In the genomic region with DNA sequence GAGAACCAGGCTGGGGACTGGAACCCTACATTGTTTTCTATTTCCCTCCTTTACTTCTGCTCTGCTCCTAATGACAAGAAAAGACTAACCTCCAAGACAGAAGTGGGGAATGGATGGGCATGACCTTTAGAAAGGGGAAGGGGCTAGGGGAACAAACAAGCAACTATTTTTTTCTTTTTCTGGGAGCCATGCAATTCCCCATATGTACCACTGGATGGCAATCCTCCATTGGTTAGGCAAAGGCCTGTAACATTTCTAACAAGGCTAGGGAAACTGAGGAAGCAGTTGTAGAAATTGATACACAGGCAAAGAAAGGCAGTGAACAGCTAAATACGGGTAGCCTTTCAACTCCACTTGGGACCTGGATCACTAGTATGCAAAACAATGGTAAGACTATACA, we compare ENCODE assay signal across 21 mouse cellular contexts.
DNase-seq lines count a peak whose midpoint lies in the region; TF ChIP-seq lines count a peak whose summit lies in the region.
"Had no signal": no experiment of that assay in that cellular context is flagged by ENCODE, and none has a peak within 500 bp of the region (broad histone marks: within the 10 kb centered on the region; RNA-seq: fewer than 3 reads in every experiment).

No protein-coding gene starts in this region.

- no peaks in the 10 kb centered on the region for H3K27me3 ChIP-seq in MEL (ENCODE audit: control insufficient read depth in 1 of 2, insufficient read depth in 2 of 2, low read length in 2 of 2)
- H3K27me3 ChIP-seq: stomach, embryonic 15.5 days had no signal

- TF ChIP-seq CTCF in gastrocnemius, adult 2 months (IDR thresholded peaks at IDR 0.05), result peak; percentile 58
- TF ChIP-seq CTCF in left cerebral cortex, adult 2 months (IDR thresholded peaks at IDR 0.05), result peak; percentile 65
- TF ChIP-seq CTCF in MEL (IDR thresholded peaks at IDR 0.05 in 2 of 3, conservative IDR thresholded peaks at IDR 0.05 in 1 of 3; ENCODE audit: control insufficient read depth in 1 of 3, insufficient read depth in 1 of 3, low read depth in 2 of 3, low read length in 3 of 3, poor library complexity in 1 of 3, severe bottlenecking in 1 of 3), result peak in 2 of 3 experiments; percentile 23 to 39; a peak in 3 of 6 replicates

- no peaks in the 10 kb centered on the region for H3K4me1 ChIP-seq in MEL (ENCODE audit: control insufficient read depth in 1 of 2, insufficient read depth in 2 of 2, low read length in 2 of 2)
- H3K4me1 ChIP-seq: forebrain, embryonic 12.5 days; limb, embryonic 13.5 days; stomach, embryonic 15.5 days had no signal

- H3K27ac ChIP-seq in gastrocnemius, adult 2 months, result no peak overlapping the region
- H3K27ac ChIP-seq in left cerebral cortex, adult 2 months, result no peak overlapping the region
- H3K27ac ChIP-seq in MEL (ENCODE audit: control insufficient read depth, low read depth, low read length), result no peak overlapping the region
- H3K27ac ChIP-seq: forebrain, embryonic 12.5 days; hindbrain, embryonic 14.5 days; limb, embryonic 13.5 days; stomach, embryonic 15.5 days had no signal

- intact Hi-C loops in gastrocnemius, adult 2 months (cut with DNase I), result no loop called here
- intact Hi-C loops in left cerebral cortex, adult 2 months (cut with DNase I), result loop anchor here (5.0 to 10.0 kb wide), 3 partner anchors 179 to 877 kb away; no protein-coding TSS in a partner anchor
- intact Hi-C loops in left cerebral cortex, postnatal 10 days (cut with DNase I), result loop anchor here (10.0 kb wide), 1 partner anchor 417 kb away; no protein-coding TSS in a partner anchor

- peak; percentile 39 for TF ChIP-seq RAD21 in MEL (IDR thresholded peaks at IDR 0.05; ENCODE audit: low read depth, low read length)

- no peaks in the 10 kb centered on the region for H3K36me3 ChIP-seq in MEL (ENCODE audit: control insufficient read depth in 1 of 2, insufficient read depth in 2 of 2, low read length in 2 of 2)
- H3K36me3 ChIP-seq: forebrain, embryonic 12.5 days; G1E; limb, embryonic 13.5 days; stomach, embryonic 15.5 days had no signal

- DNase-seq in gastrocnemius, adult 2 months, result no peak
- no peak for DNase-seq in gastrocnemius, adult 18-20 months (ENCODE audit: low spot score)
- DNase-seq in left cerebral cortex, adult 2 months (ENCODE audit: extremely low spot score in 1 of 2, low spot score in 2 of 2), result no peak
- no peak for DNase-seq in left cerebral cortex, postnatal 10 days (ENCODE audit: extremely low spot score in 1 of 2, low spot score in 2 of 2)
- DNase-seq in 3T3-L1 (ENCODE audit: low read depth, low spot score) (peak; percentile 22), MEL (ENCODE audit: low read depth, low spot score) (peak; percentile 2)
- DNase-seq in cerebellum, adult 11 months, result no peak
- no peak for DNase-seq in testis, postnatal 14 days (ENCODE audit: low spot score)
- DNase-seq: adrenal gland, postnatal 25 days; cerebellum, adult 8-10 months; heart, adult 11 months; kidney, adult 18-20 months; kidney, postnatal 14 days; layer of hippocampus, adult 9-11 months; lung, adult 18-20 months; thymus, postnatal 25 days had no signal

- H3K9me3 ChIP-seq in MEL (replicated peaks; ENCODE audit: insufficient read depth, low read length), result no peaks in the 10 kb centered on the region
- H3K9me3 ChIP-seq: forebrain, embryonic 12.5 days; G1E; limb, embryonic 13.5 days; stomach, embryonic 15.5 days had no signal

- no peak for TF ChIP-seq EP300 in MEL (IDR thresholded peaks at IDR 0.05; ENCODE audit: low read depth in 1 of 2, low read length in 2 of 2)

- no peak for TF ChIP-seq POLR2A in MEL (IDR thresholded peaks at IDR 0.05; ENCODE audit: control insufficient read depth in 1 of 2, insufficient read depth in 1 of 2, low read depth in 1 of 2, low read length in 2 of 2, poor library complexity in 1 of 2)

- H3K4me3 ChIP-seq in gastrocnemius, adult 2 months, result no peak overlapping the region
- no peak overlapping the region for H3K4me3 ChIP-seq in left cerebral cortex, adult 2 months
- H3K4me3 ChIP-seq in MEL (ENCODE audit: control insufficient read depth in 1 of 2, insufficient read depth in 1 of 2, low read depth in 2 of 2, low read length in 2 of 2), result no peak overlapping the region
- H3K4me3 ChIP-seq: forebrain, embryonic 12.5 days; limb, embryonic 13.5 days; stomach, embryonic 15.5 days had no signal

- H3K9ac ChIP-seq in MEL (ENCODE audit: control insufficient read depth, low read depth, low read length, poor library complexity, severe bottlenecking), result no peak overlapping the region
- H3K9ac ChIP-seq: forebrain, embryonic 12.5 days; hindbrain, embryonic 14.5 days; limb, embryonic 13.5 days; stomach, embryonic 15.5 days had no signal

- no peaks in the 10 kb centered on the region for H3K79me2 ChIP-seq in MEL (ENCODE audit: control insufficient read depth, insufficient read depth, low read length, poor library complexity)

TF ChIP-seq in MEL, 35 proteins besides CTCF, POLR2A, EP300 and RAD21:
- no peak for TF ChIP-seq USF2 (IDR thresholded peaks at IDR 0.05; ENCODE audit: borderline replicate concordance in 1 of 2, insufficient read depth in 1 of 2, low read depth in 1 of 2, low read length in 2 of 2)
- no peak for TF ChIP-seq CHD2 (IDR thresholded peaks at IDR 0.05; ENCODE audit: low read length)
- 0 out of 2 replicates have a peak, but pooled peaks have one; percentile 20 for TF ChIP-seq ZNF384 (IDR thresholded peaks at IDR 0.05; ENCODE audit: low read depth, low read length)
- no peak for TF ChIP-seq TCF12 (IDR thresholded peaks at IDR 0.05; ENCODE audit: low read depth, low read length)
- TF ChIP-seq SMC3 (IDR thresholded peaks at IDR 0.05; ENCODE audit: low read depth, low read length), result peak; percentile 36
- TF ChIP-seq SIN3A (IDR thresholded peaks at IDR 0.05; ENCODE audit: low read length), result no peak
TF ChIP-seq in MEL: peak in this region for 2.

Comparison
In these comparisons a context has a peak if more than half of its experiments do, and no peak if none do; other contexts are left out.
1. DNase-seq: peak in 3T3-L1 (single experiment) and MEL (single experiment); none in gastrocnemius, adult 2 months (single experiment), gastrocnemius, adult 18-20 months (single experiment), left cerebral cortex, adult 2 months (0 of 2), left cerebral cortex, postnatal 10 days (0 of 2), cerebellum, adult 11 months (single experiment) and testis, postnatal 14 days (single experiment).
2. Peak in every context shown above with its lines, with median percentiles within 50 percentile points of each other: CTCF ChIP-seq.